Mouse (Mus musculus) spleen, postnatal 14 days (tissue): ENCODE results near the gene Necap1.

ENCODE experiments used
- DNase-seq, 2 experiments: peaks; one replicate each; pipeline ENCODE4 v3.0.0; 2021 to 2022; ENCODE audit warnings: low spot score in 2 of 2

Gene Necap1

DNA sequence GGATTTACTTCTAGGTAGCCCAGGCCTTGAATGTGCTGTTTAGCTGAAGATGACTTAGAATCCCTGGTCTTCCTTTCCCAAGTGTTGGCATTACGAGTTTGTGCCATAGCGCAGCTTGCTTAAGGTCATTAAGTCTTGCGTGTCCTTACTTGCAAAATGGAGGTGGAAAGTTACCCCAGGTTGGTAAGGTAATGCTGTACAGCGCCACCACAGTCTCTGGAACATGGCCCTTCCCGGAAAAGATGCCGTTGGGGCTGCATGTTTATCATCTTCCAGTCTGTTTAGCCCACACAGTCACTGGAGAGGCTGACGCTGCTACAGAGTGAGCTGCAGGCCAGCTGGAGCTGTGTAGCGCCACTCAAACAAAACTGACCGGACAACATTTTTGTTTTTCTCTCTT, 9.3 kb downstream of the Necap1 start:
- DNase-seq, result no peak

DNA sequence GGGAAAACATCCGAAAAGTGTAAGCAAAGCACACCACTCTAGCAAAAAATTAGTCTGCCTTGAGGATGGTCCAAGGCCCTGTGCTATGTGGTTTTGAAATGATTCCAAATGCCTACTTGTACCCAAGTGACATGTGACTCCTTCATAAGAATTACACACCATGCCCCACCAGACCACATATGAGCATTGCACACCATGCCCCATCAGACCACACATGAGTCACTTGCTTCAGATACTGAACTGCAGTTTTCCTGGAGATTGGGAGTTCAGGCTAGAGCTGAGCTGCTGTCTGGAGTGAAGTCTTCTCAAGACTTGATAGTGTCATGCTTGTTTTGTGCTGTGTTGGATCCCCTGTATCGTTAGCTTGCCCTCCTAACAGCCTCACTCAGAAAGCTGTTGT, 15.3 kb downstream of the Necap1 start:
- DNase-seq, result no peak

DNA sequence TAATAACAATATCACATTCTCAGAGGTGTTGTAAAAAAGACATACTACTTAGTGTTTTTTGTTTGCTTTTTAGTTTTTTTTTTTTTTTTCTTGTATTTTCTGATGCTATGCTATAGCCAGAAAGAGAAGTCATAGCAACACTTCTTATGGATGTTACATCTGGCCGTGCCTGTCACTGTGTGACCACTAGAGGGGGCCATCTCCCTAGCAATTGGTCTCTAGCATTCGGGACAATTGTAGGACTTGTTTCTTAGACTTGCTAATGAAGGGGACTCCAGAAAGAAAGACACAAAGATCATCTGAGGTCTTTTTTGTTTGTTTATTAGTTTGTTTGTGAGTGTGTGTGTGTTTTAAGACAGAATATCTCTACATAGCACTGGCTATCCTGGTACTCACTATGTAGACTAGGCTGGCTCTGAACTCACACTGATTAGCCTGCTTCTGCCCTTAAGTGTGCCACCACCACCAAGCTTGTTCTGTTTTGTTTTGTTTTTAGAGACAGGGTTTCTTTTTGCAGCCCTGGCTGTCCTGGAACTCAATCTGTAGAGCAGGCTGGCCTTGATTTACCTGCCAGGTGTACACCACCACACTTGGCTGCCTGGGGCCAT, 18.3 kb downstream of the Necap1 start:
- peak; percentile 31 to 67 for DNase-seq

DNA sequence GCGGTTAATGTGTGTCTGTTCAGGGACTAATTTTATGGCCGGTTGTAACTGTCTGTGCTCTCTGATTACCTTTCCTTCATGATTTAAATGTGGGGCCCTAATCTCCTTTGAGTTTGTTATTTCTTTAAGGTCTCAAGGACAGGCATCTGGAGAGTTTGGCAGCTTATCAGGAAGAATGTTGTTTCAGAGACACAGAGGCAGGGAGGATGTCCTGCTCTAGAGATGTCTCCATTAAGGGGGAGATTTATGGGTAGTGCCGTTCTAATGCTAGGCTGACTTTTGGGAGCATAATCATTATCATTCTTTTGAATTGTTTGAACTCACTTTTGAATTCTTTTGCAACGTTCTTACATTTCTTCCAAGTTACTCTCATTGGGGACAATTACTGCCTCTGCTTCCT, 45.6 kb downstream of the Necap1 start:
- DNase-seq, result no peak

DNA sequence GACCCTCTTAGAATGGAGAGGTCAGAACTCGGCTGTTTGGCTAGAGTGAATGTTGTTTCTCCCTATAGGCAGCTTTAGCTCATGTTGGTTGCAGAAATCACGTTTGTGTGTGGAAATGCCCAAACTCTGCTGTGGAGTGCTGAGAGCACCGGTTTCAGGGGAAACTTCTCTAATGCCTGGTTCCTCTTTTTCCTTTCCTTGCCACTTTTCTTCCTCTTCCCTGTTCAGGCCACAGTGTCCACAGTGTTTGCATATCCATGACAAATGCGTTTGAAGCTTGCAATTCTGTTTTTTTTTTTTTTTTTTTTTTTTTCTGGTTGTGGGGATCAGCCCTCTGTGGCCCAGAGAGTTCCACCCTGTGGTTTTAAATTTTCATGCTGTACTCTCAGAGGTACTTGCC, 47.2 kb downstream of the Necap1 start, which contains the start of gene Clec4a1:
Clec4a1 (plus strand) TSS at position 398 of the 400 bp plus-strand sequence.
- no peak for DNase-seq

DNA sequence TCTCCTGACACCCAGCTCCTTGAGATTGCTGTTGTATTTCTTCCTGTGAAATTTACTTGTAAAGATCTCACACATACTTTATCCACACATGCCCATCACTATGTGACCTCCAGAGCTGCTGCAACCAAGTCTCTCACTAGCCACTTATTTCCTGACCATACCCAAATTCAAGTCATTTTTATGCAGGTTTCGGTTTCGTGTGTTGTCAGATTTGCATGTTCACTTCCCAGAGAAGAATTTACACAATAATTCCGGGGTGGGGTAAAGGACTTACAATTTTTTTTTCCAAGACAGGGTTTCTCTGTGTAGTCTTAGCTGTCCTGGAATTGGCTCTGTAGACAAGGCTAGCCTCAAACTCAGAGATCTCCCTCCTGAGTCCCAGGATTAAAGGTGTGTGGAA, 60.6 kb downstream of the Necap1 start:
- no peak for DNase-seq
